Mouse (Mus musculus) layer of hippocampus, adult 11-12 months (tissue): ENCODE data around the gene Qpctl.
A peak's percentile ranks its signal among the peaks of the same experiment; 100 is the strongest.

Source experiments
- DNase-seq: peaks from one replicate; pipeline ENCODE4 v3.0.0; 2022; ENCODE audit warnings: low spot score

The Qpctl gene

GRCm38 (mm10) chr7:19119631-19120429 lies 29.3 kb downstream of the Qpctl start, which contains the start of gene Fbxo46:
Gene Fbxo46 (plus strand): TSS chr7:19119859.
- peak; percentile 96 for DNase-seq

- DNase-seq: no peak
Measured at GRCm38 (mm10) chr7:19119083-19119482, 30.0 kb downstream of the Qpctl start.

- peak; percentile 48 for DNase-seq
Measured at GRCm38 (mm10) chr7:19118028-19118771, 30.9 kb downstream of the Qpctl start, which contains the start of gene Gm4969. Gene Gm4969 (minus strand): TSS chr7:19118368.

GRCm38 (mm10) chr7:19109565-19109964 lies 39.5 kb downstream of the Qpctl start:
- DNase-seq: no peak

- DNase-seq: no peak
Measured at GRCm38 (mm10) chr7:19107436-19107835, 41.7 kb downstream of the Qpctl start.

- DNase-seq: no peak
Measured at GRCm38 (mm10) chr7:19104486-19104885, 44.6 kb downstream of the Qpctl start.

- DNase-seq: no peak
Measured at GRCm38 (mm10) chr7:19103741-19104140, 45.4 kb downstream of the Qpctl start.

GRCm38 (mm10) chr7:19100290-19100689 lies 48.8 kb downstream of the Qpctl start:
- DNase-seq: no peak

- DNase-seq: no peak
Measured at GRCm38 (mm10) chr7:19098811-19099210, 50.3 kb downstream of the Qpctl start.

GRCm38 (mm10) chr7:19097863-19098262 lies 51.2 kb downstream of the Qpctl start:
- DNase-seq: no peak

- DNase-seq: no peak
Measured at GRCm38 (mm10) chr7:19097217-19097616, 51.9 kb downstream of the Qpctl start.

- DNase-seq: no peak
Measured at GRCm38 (mm10) chr7:19096421-19096976, 52.6 kb downstream of the Qpctl start.

- DNase-seq: no peak
Measured at GRCm38 (mm10) chr7:19095751-19096110, 53.4 kb downstream of the Qpctl start.

GRCm38 (mm10) chr7:19094826-19095750 lies 54.0 kb downstream of the Qpctl start:
- DNase-seq: no peak

- DNase-seq: no peak
Measured at GRCm38 (mm10) chr7:19094471-19094825, 54.6 kb downstream of the Qpctl start, which contains the start of gene Six5. Gene Six5 (plus strand): TSS chr7:19094594.

GRCm38 (mm10) chr7:19093537-19094385 lies 55.3 kb downstream of the Qpctl start:
- peak; percentile 80 for DNase-seq

- DNase-seq: peak; percentile 82
Measured at GRCm38 (mm10) chr7:19093174-19093521, 55.9 kb downstream of the Qpctl start.

- DNase-seq: peak; percentile 45
Measured at GRCm38 (mm10) chr7:19092381-19093173, 56.5 kb downstream of the Qpctl start.

- no peak for DNase-seq
Measured at GRCm38 (mm10) chr7:19091913-19092312, 57.2 kb downstream of the Qpctl start.
